Mouse (Mus musculus) adrenal gland, postnatal 25 days (tissue): Measurements from ENCODE around the gene Hscb. TPM values are rescaled to one million over a fixed set of nuclear protein-coding genes. Genes with fewer than 3 reads are reported as not detected.

Experiments
- DNase-seq: peaks from one replicate; pipeline ENCODE4 v3.0.0; 2021; ENCODE audit warnings: mixed read lengths
- total RNA-seq: library from RNA; stranded (reverse); gene quantifications from 2 replicates; pipeline ENCODE4 v1.2.3, GENCODE M21; 2021

The Hscb gene
- total RNA-seq, 1 experiment from 2014 or later = 17.8 TPM

DNA sequence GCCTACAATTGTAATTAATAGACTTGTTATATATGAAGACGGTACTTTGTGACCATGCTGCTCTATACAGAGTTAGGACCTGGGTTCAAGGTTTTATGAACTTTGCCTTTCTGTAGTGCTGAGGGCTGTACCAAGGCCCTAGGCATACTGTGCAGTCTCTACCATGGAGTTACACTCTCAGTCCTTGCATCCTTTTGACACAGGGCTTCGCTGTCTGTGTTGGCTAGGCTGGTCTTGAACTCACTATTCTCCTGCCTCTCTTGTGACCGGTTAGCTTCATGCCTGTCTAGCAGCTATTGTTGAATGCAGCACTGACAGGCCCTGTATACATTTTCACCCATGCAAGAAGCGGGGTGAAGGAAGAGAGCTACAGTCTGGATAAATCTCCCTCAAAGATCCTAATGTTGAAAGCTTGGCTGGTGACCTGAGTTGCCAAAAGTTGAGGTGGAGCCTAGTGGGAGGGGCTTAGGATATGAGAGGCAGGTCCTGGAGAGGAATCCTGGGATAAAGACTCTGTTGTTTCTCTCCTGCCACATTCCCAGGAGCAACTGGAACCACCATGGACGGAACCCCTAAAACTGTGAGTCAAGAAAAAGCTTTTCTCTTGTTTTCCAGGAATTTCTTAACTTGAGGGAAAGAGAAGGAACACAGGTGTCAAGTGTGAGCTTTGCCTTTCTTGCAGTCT, 8.4 kb downstream of the Hscb start:
- DNase-seq = no peak

DNA sequence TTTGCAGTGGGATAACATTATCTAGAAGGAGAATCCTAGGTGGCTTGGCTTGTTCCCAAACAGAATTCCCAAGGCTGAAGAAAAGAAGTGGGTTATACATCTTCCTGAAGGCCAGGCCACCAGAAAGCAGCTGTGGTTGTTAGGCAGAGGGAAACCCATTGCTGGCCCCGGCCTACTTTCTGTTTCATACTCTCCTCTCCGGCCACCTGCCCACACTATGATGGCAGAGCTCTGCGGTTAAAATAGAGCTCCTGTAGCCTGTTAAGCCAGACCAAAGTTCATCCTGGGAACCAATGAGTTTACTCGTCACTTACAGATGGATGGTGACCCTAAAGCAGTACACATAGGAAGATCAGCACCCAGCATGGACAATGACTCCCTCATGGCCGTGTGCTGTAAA, 12.0 kb downstream of the Hscb start:
- no peak for DNase-seq

DNA sequence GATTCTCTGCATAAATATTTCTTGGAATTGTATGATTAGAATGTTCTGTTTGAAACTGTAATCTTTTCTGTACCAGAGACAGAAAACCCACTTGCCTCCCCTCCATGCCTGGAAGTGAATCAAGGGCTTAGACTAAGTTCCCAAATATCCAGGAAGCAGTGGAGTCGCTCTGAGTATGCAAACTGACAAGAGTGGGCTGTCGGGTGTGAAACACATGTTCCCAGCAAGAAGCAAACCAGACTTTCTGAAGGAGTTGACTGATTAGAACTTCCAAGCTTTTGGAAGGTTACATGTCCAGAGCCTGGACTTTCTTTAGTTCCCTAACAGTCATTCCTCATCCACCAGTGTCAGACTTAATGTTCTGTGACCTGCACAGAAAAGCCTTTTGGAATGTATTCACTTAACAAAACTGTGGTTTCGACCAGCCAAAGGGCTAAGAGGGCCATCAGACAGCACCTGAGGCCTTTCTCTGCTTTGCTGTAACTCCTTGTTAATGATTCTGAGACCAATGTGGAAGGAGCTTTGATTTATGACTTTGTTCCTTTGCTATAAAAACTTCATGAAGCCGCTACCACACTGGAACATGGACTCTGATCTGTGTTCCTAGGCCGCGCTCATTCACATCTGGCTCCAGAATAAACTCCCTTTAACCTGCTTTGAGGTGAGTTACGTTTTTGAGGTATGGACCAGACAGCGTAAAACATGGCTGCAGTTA, 12.6 kb downstream of the Hscb start:
- DNase-seq = no peak

DNA sequence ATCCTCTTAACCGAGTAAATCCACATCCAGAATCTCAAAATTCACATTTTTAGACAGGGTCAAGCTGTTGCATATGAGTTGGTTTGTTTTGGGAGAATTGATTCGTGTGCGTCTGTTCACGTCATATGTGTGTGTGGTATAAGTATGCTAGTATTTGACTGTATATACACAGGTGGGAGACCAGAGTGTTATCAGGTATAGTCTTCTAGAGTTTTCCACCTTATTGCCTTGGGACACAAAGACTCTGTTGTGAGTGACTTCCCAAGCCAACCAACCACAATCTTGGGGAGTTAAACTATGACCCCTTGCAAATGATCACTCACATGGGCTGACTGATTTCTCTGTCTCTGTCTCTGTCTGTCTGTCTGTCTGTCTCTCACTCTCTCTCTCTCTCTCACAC, 15.2 kb downstream of the Hscb start:
- DNase-seq = no peak

DNA sequence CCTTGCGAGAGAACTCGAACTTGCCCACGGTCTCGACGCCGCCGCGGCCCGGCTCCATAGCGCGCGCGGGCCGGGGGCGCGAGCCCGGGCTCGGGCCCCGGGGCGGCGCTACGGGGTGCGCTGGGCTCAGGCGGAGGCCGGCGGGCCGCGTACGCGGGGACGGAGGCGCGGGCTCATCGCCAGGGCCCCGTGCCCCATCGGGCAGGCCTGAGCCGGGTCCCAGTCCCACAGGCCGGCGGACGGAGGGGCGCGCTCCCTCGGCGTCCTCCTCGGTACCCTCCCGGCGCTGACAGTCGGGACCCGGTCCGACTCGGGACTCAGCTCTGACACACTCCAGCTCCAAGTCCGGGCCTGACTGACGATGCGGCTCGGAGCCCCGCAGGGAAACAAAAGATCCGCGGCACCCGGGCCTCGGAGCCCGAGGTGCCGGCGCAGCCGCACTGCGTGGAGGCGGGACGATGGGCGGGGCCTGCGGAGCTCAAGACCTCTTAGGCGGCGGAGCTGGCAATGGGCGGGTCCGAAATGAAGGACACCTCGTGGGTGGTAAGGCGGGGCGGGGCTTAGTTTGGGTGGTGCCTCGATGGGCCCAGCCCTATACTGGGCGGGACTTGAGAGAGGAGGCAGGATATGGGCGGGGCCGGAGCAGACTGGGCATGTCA, 29.8 kb downstream of the Hscb start, which contains the start of gene Ulk1:
Ulk1 (minus strand) TSS at position 431 of the 659 bp plus-strand sequence.
- peak; percentile 100 for DNase-seq

DNA sequence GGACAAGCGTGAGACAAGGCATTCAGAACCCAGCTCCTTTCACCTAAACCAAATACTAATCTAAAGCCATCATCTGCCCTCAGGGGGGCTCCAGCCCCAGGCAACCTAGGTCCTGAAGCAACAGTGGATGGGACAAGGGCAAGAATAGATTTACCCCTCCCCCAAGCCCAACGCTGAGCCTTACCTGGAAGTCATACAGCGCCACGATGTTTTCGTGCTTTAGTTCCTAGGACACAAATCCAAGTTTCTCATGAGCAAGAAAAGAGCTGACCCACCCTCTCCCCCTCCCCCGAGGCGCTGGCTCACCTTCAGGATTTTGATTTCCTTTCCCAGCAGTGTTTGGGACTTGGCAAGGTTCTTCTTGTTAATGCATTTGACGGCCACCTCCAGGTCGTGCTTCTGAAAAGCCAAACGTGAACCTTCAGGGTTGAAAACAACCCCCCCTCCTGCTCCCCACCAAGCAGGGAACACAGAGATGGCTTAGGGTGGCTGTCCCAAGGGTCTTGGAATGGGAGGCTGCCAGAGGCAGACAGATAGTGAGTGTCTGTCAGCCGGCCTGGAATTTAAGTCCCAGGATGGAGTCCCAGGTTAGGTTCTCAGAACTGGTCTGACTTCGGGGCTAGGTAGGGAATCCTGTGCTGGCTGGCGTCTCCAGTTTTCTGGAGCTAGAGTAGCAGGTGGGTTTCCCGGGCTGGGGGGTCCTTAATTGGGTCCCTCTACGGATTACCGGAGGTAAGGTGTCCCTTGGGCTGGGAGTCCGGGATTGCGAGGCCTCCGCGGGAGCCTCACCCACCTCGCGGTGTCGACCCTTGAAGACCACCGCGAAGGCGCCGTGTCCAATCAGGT, 30.5 kb downstream of the Hscb start:
- DNase-seq = no peak

DNA sequence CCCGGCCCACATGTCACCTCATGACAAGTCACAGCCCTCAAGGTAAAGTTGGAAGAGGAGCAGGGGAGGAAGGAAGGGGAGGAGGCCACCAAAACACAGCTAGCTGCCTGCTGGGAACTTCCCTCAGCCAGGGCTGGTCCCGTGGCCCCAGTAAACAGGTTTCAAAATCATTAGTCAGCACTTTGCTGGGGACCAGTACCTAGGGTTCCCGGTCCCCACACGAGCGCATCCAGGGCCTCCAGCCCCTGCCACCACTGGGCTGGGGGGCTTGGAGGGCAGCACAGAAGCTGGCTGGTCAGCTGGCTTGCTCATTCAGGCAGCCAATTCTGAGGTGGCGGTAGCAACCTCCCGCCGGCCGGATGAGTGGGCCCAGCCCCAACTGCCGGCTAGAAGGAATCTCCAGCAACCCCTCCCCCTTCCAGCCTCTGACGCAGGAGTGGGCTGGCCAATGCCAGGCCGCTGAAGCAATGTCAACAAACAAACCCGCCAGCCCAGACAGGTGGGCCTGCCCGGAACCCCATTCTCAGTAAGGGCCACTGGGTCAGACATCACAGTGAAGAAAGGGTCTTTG, 31.4 kb downstream of the Hscb start:
- peak; percentile 85 for DNase-seq

DNA sequence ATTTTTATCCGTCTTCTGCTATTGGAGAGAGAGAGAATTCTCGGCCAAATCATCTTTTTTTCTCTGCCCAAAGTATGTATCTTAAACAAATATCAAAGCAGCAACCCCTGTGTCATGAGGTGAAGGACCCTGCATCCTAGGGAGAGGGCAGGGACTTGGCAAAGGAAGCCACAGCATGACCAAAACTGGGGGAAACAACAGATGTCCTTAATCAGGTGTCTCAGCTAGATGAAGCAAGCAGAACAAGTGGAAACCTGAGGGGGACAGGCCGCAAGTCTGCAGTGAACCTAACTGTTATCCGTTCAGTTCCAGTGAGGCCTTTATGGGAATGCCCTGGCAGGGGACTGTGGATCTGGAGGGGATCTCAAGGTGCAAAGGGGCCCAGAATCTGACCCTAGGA, 32.1 kb downstream of the Hscb start:
- no peak for DNase-seq

DNA sequence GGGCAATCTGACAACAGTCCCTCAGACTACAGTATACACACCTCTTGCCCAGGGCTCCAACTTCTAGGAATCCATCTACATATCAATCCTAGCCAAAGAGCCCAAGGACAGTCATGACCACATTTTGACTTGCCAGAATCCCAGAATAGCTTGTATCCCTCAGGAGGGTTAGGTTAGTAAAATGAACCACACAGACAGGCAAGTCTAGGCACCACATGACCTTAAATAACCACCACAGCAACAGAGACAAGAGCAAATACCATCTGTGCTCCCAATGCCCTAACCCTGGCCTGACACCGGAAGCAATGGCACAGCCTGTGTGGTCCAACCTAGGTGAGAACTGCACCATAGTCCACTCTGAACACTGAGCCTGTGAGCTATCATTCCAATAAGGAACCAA, 32.9 kb downstream of the Hscb start:
- DNase-seq = no peak

DNA sequence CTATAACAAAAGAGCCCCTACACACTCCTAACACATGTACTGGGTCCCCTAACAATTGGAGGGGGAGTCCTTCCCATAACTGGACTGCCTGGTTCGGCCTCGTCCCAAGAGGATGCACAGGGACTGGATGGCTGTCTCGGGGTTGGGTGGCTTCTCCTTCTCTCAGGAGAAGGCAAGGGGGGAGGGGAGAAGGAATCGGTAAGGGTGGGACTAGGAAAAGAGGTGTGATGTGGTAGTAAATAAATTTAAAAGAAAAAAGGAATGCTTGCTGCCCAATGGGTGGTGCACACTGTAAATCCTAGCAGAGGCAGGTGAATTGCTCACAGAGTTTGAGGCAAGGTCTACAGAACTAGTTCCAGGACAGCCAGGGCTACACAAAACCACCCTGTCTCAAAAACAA, 33.4 kb downstream of the Hscb start:
- no peak for DNase-seq

DNA sequence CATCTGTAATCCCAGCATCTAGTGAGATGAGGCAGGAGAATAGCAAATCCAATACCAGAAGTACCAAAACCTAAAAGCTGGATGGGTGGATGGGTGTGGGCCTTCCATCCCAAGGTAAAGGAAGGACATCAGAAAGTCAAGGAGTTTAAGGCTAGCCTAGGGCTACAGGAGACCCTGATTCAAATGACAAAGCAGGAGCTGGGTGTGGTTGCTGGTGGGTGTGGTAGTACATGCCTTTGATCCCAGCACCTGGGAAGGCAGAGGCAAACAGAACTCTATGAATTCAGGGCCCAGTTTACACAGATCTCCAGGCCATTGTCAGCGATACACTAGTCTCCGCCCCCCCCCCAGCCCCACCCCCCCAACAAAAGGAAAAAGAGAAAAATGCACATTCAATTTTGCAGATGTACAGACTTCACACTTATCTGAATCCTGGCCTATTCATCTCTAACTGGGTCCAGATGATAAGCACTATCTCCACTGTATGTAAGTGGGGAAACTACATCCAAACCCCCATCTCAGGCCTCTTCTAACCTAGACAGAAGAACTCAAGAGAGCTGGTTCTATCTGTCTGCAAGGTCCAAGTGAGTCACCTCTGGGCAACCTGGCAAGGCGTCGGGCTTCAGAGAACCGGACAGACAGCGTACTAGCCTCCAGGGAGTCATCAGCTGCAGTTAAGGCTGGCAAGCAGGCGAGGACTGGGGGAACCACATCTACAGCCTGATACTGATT, 35.4 kb downstream of the Hscb start:
- DNase-seq = no peak

DNA sequence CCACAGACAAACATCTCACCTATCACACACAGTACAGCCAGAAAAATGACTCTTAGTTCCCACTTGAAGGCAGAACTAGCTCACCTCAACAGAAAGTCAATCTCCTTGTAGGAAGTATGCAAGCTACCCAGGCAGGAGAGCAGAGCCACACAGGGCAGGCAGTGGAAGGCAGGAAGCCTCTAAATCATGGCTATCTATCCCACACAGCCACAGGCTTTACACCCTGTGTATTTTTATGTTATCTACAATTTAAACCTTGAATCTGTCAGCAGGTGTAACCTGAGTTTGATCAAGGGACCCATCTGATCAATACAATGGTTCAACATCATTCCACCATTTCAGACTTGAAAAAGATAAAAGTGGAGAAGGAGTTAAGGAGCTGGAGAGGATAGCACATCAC, 36.8 kb downstream of the Hscb start:
- no peak for DNase-seq

DNA sequence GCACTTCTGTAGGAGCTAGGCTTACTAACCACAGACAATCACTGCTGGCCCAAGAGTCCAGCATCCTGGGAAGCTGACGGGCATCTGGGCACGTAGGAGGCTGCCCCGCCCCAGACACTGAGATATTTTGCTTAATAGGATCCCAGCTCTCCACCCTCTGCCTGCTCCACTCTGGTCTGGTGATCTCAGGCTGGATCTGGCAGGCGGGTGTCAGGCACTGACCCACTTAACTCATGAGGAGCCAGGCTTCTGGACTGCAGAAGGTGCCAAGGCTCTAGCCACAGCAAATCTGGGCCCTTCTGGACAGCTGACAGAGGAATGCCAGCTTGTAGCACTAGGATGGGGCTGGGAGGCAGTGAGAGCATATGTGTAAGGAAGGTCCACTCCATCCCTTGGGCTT, 37.4 kb downstream of the Hscb start:
- DNase-seq = no peak

DNA sequence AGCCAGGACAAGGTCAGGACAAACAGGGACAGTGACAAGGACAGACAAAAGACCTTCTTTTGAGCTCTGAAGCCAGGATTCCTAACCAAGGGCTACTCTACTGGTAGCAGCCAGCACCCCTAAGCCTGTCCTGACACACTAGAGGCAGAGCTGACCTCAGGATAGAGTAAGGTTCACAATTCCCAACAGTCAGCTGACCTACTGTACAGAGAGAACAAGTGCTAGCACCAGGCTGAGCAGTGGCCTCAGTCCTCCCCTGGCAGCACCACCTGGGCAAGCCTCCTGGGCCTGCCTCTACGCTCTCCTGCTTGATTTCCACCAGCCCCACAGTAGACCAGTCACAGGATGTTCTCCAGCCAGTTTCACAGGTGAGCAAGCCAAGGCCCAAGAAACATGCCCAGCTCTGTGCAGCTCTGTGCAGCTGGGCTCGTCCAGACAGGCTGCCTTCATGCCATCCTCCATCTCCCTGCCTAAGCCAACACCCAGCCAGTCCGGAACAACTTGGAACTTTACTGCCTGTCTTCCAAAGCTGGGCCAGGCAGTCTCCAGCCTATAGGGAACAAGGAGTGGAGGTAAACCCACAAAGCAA, 38.4 kb downstream of the Hscb start:
- no peak for DNase-seq

DNA sequence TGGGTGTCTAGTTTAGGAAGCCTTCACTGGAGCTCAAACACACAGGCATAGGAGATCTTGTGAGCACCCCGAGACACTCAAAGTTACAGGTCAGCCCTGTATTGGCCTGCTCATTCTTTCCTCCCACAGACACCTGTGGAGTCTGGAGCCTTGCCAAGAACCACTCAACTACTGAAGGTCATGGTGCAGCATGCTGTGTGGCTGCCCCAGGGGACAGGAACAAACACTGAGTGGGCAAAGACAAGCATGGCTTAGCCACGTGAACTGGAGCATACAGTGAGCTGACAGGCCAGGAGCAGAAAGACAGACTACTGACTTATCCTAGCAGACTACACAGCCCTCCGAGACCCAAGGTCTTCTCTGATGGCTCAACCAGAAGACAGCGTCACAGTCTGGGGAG, 41.9 kb downstream of the Hscb start:
- no peak for DNase-seq

DNA sequence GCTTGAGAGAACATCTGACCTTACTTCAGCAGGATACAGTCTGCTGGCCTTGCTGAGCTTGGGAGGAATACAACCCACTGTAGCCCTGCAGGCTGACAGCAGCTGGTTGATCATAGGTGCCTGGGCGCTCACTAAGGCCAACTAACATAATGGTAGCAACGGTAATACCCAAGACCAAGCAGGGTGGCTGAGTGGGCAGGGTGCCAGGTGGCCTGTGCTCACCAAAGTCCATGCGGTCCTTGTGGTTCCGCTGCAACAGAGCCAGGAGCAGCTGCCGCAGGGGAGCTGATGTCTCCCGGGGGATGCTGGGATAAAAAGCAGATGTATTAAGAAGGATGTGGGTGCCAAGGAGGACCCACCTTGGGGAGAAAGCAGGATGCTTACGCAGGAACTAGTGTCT, 45.2 kb downstream of the Hscb start:
- no peak for DNase-seq

DNA sequence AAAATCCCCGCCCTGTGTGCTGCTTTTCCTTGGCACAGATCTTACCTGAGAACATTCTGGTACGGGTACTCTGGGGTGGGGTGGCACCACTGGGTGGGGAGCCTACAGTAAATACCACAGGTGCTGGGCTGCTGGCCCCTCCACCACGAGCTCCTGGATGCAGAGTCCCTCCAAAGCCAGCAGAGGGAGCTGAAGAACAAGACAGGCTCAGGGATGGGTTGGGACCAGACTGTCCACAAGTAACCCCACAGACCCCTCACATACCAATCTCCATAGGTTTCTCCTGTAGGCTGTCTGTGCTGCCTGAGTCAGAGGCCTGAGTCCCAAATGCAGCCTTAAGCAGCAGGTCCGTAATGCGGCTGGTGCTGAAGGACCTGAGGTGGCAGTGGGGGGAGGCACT, 50.9 kb downstream of the Hscb start:
- DNase-seq = no peak

DNA sequence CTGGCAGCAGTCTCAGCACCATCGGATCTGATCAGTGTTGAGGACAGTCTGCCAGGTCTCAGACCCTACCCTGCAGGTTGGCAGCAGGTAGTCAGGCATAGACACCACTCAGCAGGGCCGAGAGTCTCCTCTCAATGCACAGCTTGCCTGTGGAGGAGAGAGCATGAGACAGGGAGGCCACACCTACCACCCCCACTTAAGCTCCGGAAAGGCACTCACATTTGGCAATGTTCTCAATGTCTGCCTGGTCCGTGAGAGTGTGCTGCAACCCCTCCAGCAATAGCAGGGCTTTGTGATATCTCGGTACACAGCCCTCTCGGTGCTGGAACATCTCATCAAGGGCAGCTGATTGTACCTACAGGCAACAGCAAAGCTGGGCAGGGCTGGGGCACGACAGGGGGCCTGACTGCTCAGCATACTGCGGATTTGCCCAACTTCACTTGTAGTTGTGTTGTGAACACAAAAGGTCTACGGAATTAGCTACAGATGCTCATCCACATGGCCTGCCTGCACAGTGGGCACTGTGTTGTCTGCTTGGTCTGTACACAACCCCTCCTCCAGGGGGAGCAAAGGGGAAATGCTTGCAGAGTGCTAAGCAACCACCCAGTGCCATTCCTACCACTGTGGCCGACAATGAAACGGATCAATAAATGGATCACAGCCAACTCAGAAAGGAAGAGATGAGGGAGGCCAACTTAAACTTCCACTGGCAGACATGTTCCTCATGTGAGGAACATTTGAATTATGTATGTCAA, 53.3 kb downstream of the Hscb start:
- no peak for DNase-seq

DNA sequence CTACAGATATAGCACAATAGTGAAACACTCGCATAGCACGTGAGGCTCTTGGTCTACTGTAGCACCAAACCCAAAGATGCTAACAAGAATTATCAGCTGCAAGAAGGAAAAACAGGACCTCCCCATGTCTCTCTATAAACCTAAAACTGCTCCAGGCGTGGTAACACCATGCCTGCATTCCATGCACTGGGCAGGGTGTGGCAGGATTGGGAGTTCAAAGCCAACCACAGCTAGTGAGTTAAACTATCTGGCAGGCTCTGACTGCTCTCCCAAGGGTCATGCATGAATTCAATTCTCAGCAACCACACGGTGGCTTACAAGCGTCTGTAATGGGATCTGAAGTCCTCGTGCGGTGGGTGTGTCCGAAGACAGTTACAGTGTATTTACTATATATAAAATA, 56.4 kb downstream of the Hscb start:
- DNase-seq = no peak

DNA sequence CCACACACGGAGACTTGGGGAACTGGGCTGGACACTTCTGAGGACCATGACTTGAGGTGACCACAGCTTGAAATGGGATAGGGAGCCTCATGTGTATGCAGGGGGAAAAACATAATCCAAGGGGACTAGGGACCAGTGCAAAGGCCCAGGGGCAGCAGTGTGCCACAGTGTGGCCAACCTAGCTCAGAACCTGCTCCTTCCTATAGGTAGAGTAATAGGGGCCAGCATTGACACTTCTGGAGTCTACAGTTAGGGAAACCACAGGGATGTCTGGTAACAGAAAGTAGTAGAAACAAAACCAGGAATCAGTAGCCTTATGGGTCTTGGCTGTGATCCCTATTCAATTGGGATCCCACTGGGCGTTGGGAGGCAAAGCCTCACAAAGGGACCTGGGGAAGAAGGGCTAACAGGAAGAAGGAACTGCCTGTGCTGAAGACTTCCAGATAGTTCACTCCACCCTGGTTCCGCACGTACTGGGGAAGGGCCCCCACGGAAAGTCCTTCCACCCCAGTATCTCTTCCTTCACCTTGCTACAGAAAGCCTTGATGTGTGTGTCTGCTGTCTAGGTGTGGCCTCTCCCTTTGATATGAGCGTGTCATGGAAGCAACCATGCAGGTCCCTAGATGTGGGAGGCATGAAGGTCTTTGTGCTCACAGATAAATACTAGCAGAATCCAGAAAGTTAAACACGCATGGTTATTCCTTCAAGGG, 57.9 kb downstream of the Hscb start:
- no peak for DNase-seq
